Mouse (Mus musculus) embryonic facial prominence, embryonic 14.5 days (tissue): Measurements from ENCODE around the gene Casq1. TPM values are rescaled to one million over a fixed set of nuclear protein-coding genes. Genes with fewer than 3 reads are reported as not detected.

Experiments
- ATAC-seq: fragments of 200-750 bp; cut with Nextera tagmentation; 2 replicates; pipeline ENCODE4 v1.8.0; 2017; ENCODE audit warnings: low read depth, moderate number of reproducible peaks, moderate TSS enrichment
- DNase-seq: peaks from one replicate; pipeline ENCODE4 v3.0.0-alpha.2; 2015; ENCODE audit warnings: low spot score
- H3K27ac ChIP-seq: fragments of 300-500 bp; sonication (generic); replicated peaks from 2 replicates; pipeline ENCODE4 v1.5.1; 2014; ENCODE audit warnings: low read depth, mild to moderate bottlenecking, low read length, moderate library complexity
- H3K27me3 ChIP-seq: fragments of 300-500 bp; sonication (generic); replicated peaks from 2 replicates; pipeline ENCODE4 v1.6.1; 2014; ENCODE audit warnings: low read length; ENCODE audit not compliant: control insufficient read depth, insufficient read depth
- H3K36me3 ChIP-seq: fragments of 300-500 bp; sonication (generic); 2 replicates; pipeline ENCODE4 v1.6.1; 2014; ENCODE audit warnings: low read length, mixed read lengths; ENCODE audit not compliant: control insufficient read depth, insufficient read depth
- H3K4me1 ChIP-seq: fragments of 300-500 bp; sonication (generic); 2 replicates; pipeline ENCODE4 v1.6.1; 2014; ENCODE audit warnings: antibody characterized with exemption, low read length; ENCODE audit not compliant: control insufficient read depth, insufficient read depth
- H3K4me2 ChIP-seq: fragments of 300-500 bp; sonication (generic); 2 replicates; pipeline ENCODE4 v1.6.1; 2014; ENCODE audit warnings: low read depth, mild to moderate bottlenecking, low read length, moderate library complexity, mixed read lengths
- H3K4me3 ChIP-seq: fragments of 300-500 bp; sonication (generic); 2 replicates; pipeline ENCODE4 v1.5.1; 2014; ENCODE audit warnings: low read depth, mild to moderate bottlenecking, low read length
- H3K9ac ChIP-seq: fragments of 300-500 bp; sonication (generic); 2 replicates; pipeline ENCODE4 v1.6.1; 2014; ENCODE audit warnings: low read depth, mild to moderate bottlenecking, low read length, moderate library complexity, mixed read lengths
- H3K9me3 ChIP-seq: fragments of 300-500 bp; sonication (generic); 2 replicates; pipeline ENCODE4 v1.6.1; 2016; ENCODE audit warnings: low read length; ENCODE audit not compliant: control insufficient read depth
- WGBS: fragments of 180-500 bp; shearing (Covaris S2); extraction: QIAGEN DNeasy Blood & Tissue Kit; methylation state at CpG from one replicate; pipeline ENCODE4 v1.1.7; 2014; 5-methylcytosine and 5-hydroxymethylcytosine counted together
- polyA plus RNA-seq: library from polyadenylated mRNA; unstranded; fragments of >200 nt; fragmentation: Nextera tagmentation; extraction: Ambion mirVana; gene quantifications from 2 replicates; pipeline ENCODE4 v1.2.1, GENCODE M21; 2014

The Casq1 gene
- polyA plus RNA-seq, 1 experiment from 2014 or later = 74.3 TPM

- WGBS = 85% methylated on average over 3 of the region's 3 CpGs
- Histone ChIP-seq H3K9me3 (no peaks in the 10 kb centered on the region), H3K4me2 (no peak overlapping the region), H3K36me3 (peaks cover 85% of the 10 kb centered on the region), H3K27ac (no peak overlapping the region), H3K9ac (no peak overlapping the region), H3K27me3 (no peaks in the 10 kb centered on the region), H3K4me3 (no peak overlapping the region), H3K4me1 (peaks cover 14% of the 10 kb centered on the region)
- ATAC-seq = no peak
- no peak for DNase-seq
These were observed 22.5 kb downstream of the Casq1 start for GRCm38 (mm10) chr1:172197146-172197545.

GRCm38 (mm10) chr1:172194435-172194834, 25.2 kb downstream of the Casq1 start:
- Histone ChIP-seq H3K27me3 (no peaks in the 10 kb centered on the region), H3K4me3 (no peak overlapping the region), H3K36me3 (peaks cover 95% of the 10 kb centered on the region), H3K4me1 (no peaks in the 10 kb centered on the region), H3K27ac (no peak overlapping the region), H3K4me2 (no peak overlapping the region), H3K9ac (no peak overlapping the region), H3K9me3 (no peaks in the 10 kb centered on the region)
- WGBS = 88% methylated on average over 8 of the region's 8 CpGs
- no peak for DNase-seq
- no peak for ATAC-seq

GRCm38 (mm10) chr1:172192217-172192616, 27.5 kb downstream of the Casq1 start:
- Histone ChIP-seq H3K4me2 (no peak overlapping the region), H3K27me3 (no peaks in the 10 kb centered on the region), H3K27ac (no peak overlapping the region), H3K4me1 (no peaks in the 10 kb centered on the region), H3K9me3 (no peaks in the 10 kb centered on the region), H3K36me3 (peaks cover 96% of the 10 kb centered on the region), H3K4me3 (no peak overlapping the region), H3K9ac (no peak overlapping the region)
- 94% methylated on average over 3 of the region's 3 CpGs for WGBS
- ATAC-seq (no peak), DNase-seq (no peak)

- no peak overlapping the region for H3K9ac ChIP-seq
- no peak for DNase-seq
- no peaks in the 10 kb centered on the region for H3K4me1 ChIP-seq
- no peaks in the 10 kb centered on the region for H3K9me3 ChIP-seq
- H3K27me3 ChIP-seq = no peaks in the 10 kb centered on the region
- H3K27ac ChIP-seq = no peak overlapping the region
- H3K4me2 ChIP-seq = no peak overlapping the region
- H3K4me3 ChIP-seq = no peak overlapping the region
- no peak for ATAC-seq
- H3K36me3 ChIP-seq = peaks cover 96% of the 10 kb centered on the region
- 82% methylated on average over 2 of the region's 2 CpGs for WGBS
These were observed 28.1 kb downstream of the Casq1 start for GRCm38 (mm10) chr1:172191578-172191977.

GRCm38 (mm10) chr1:172188891-172189290, 30.8 kb downstream of the Casq1 start:
- no peak; the same call in 1 of the 2 replicates for ATAC-seq
- no peak for DNase-seq
- no peak overlapping the region for H3K4me3 ChIP-seq

GRCm38 (mm10) chr1:172186401-172187289, 33.0 kb downstream of the Casq1 start:
- no peak for DNase-seq

More at GRCm38 (mm10) chr1:172188891-172189290, 30.8 kb downstream of the Casq1 start:
- H3K36me3 ChIP-seq = peaks cover 94% of the 10 kb centered on the region
- H3K9me3 ChIP-seq = no peaks in the 10 kb centered on the region
- H3K27ac ChIP-seq = no peak overlapping the region
- no peaks in the 10 kb centered on the region for H3K27me3 ChIP-seq
- no peaks in the 10 kb centered on the region for H3K4me1 ChIP-seq
- H3K4me2 ChIP-seq = no peak overlapping the region
- no peak overlapping the region for H3K9ac ChIP-seq
- WGBS = 70% methylated on average over 4 of the region's 4 CpGs

GRCm38 (mm10) chr1:172183915-172184314, 35.8 kb downstream of the Casq1 start:
- peaks cover 88% of the 10 kb centered on the region for H3K36me3 ChIP-seq
- DNase-seq (no peak), ATAC-seq (no peak)

More at GRCm38 (mm10) chr1:172186401-172187289, 33.0 kb downstream of the Casq1 start:
- no peak overlapping the region for H3K4me2 ChIP-seq
- no peak for ATAC-seq
- no peaks in the 10 kb centered on the region for H3K27me3 ChIP-seq
- no peak overlapping the region for H3K27ac ChIP-seq
- no peak overlapping the region for H3K9ac ChIP-seq
- no peaks in the 10 kb centered on the region for H3K4me1 ChIP-seq
- peaks cover 90% of the 10 kb centered on the region for H3K36me3 ChIP-seq
- H3K4me3 ChIP-seq = no peak overlapping the region
- WGBS = 95% methylated on average over 10 of the region's 10 CpGs
- H3K9me3 ChIP-seq = no peaks in the 10 kb centered on the region

GRCm38 (mm10) chr1:172183056-172183455, 36.6 kb downstream of the Casq1 start:
- Histone ChIP-seq H3K4me1 (no peaks in the 10 kb centered on the region), H3K4me3 (no peak overlapping the region), H3K36me3 (peaks cover 88% of the 10 kb centered on the region), H3K9me3 (no peaks in the 10 kb centered on the region), H3K4me2 (no peak overlapping the region), H3K9ac (no peak overlapping the region), H3K27me3 (no peaks in the 10 kb centered on the region), H3K27ac (no peak overlapping the region)
- no peak for DNase-seq
- WGBS = 97% methylated on average over 6 of the region's 6 CpGs
- no peak for ATAC-seq

More at GRCm38 (mm10) chr1:172183915-172184314, 35.8 kb downstream of the Casq1 start:
- H3K4me2 ChIP-seq = no peak overlapping the region
- no peaks in the 10 kb centered on the region for H3K4me1 ChIP-seq
- no peak overlapping the region for H3K27ac ChIP-seq
- no peak overlapping the region for H3K4me3 ChIP-seq
- H3K9ac ChIP-seq = no peak overlapping the region
- no peaks in the 10 kb centered on the region for H3K27me3 ChIP-seq
- H3K9me3 ChIP-seq = no peaks in the 10 kb centered on the region

GRCm38 (mm10) chr1:172181777-172182176, 37.9 kb downstream of the Casq1 start:
- 88% methylated on average over 3 of the region's 3 CpGs for WGBS
- DNase-seq = no peak

More at GRCm38 (mm10) chr1:172181777-172182176, 37.9 kb downstream of the Casq1 start:
- no peaks in the 10 kb centered on the region for H3K9me3 ChIP-seq
- H3K36me3 ChIP-seq = peaks cover 86% of the 10 kb centered on the region
- no peak overlapping the region for H3K4me2 ChIP-seq
- H3K4me3 ChIP-seq = no peak overlapping the region
- no peaks in the 10 kb centered on the region for H3K27me3 ChIP-seq
- H3K4me1 ChIP-seq = no peaks in the 10 kb centered on the region
- no peak overlapping the region for H3K9ac ChIP-seq
- no peak for ATAC-seq
- H3K27ac ChIP-seq = no peak overlapping the region
